Mouse (Mus musculus) C2C12 (cell line): ENCODE results near the gene Arsa. TPM values are rescaled to one million over a fixed set of nuclear protein-coding genes. Genes with fewer than 3 reads are reported as not detected.

ENCODE experiments used
- H3K27me3 ChIP-seq: one replicate; pipeline ENCODE4 v1.6.1; 2011; ENCODE audit not compliant: control insufficient read depth, insufficient read depth, insufficient read length
- H3K36me3 ChIP-seq: one replicate; pipeline ENCODE4 v1.6.1; 2011; ENCODE audit not compliant: control insufficient read depth, insufficient read depth
- H3K4me3 ChIP-seq: one replicate; pipeline ENCODE4 v1.5.1; 2011; ENCODE audit warnings: mild to moderate bottlenecking, control low read depth; ENCODE audit not compliant: poor library complexity, insufficient read depth, severe bottlenecking
- H3K79me2 ChIP-seq: one replicate; pipeline ENCODE4 v1.6.1; 2011; ENCODE audit not compliant: control insufficient read depth, insufficient read depth
- H3K79me3 ChIP-seq: one replicate; pipeline ENCODE4 v1.6.1; 2011; ENCODE audit warnings: low read depth, control low read depth
- H3ac ChIP-seq: one replicate; pipeline ENCODE3; 2011; ENCODE audit warnings: low read depth; ENCODE audit not compliant: control insufficient read depth, insufficient read length
- CEBPB ChIP-seq: IDR thresholded peaks from one replicate; pipeline ENCODE4 v1.6.1; 2011; ENCODE audit warnings: low read depth, mild to moderate bottlenecking, control low read depth, moderate library complexity
- CTCF ChIP-seq: IDR thresholded peaks from one replicate; pipeline ENCODE4 v1.5.1; 2011; ENCODE audit not compliant: control insufficient read depth, insufficient read depth, insufficient read length
- FOSL1 ChIP-seq: IDR thresholded peaks from one replicate; pipeline ENCODE4 v1.8.0; 2011; ENCODE audit warnings: mild to moderate bottlenecking, low read length; ENCODE audit not compliant: poor library complexity, insufficient read depth, severe bottlenecking
- MAX ChIP-seq: IDR thresholded peaks from one replicate; pipeline ENCODE4 v1.6.1; 2011; ENCODE audit warnings: mild to moderate bottlenecking, control low read depth
- MYOD1 ChIP-seq: IDR thresholded peaks from one replicate; pipeline ENCODE4 v1.6.1; 2011; ENCODE audit warnings: low read depth; ENCODE audit not compliant: control insufficient read depth, insufficient read length
- MYOG ChIP-seq: IDR thresholded peaks from one replicate; pipeline ENCODE4 v1.6.1; 2011; ENCODE audit not compliant: control insufficient read depth, insufficient read length; ENCODE audit errors: extremely low read depth
- USF1 ChIP-seq: IDR thresholded peaks from one replicate; pipeline ENCODE4 v1.6.1; 2011; ENCODE audit warnings: low read depth, mild to moderate bottlenecking, control low read depth, moderate library complexity
- polyA plus RNA-seq: library from polyadenylated mRNA; unstranded; fragments of >200 nt; fragmentation: generic; extraction: Trizol; gene quantifications from one replicate; pipeline ENCODE4 v1.2.1, GENCODE M21; 2012; ENCODE audit warnings: missing spikeins

Gene Arsa
- polyA plus RNA-seq, 1 experiment, result 22.3 TPM

GRCm38 (mm10) chr15:89452906-89453864, 24.0 kb downstream of the Arsa start:
- H3K36me3 ChIP-seq, result no peaks in the 10 kb centered on the region
- H3K27me3 ChIP-seq, result peaks cover 72% of the 10 kb centered on the region
- no peaks in the 10 kb centered on the region for H3K79me2 ChIP-seq
- TF ChIP-seq FOSL1, result no peak
- no peak for TF ChIP-seq CTCF
- TF ChIP-seq CEBPB, result no peak
- TF ChIP-seq MYOD1, result no peak
- TF ChIP-seq MYOG, result no peak
- peak; percentile 58 for TF ChIP-seq MAX
- no peak overlapping the region for H3ac ChIP-seq
- H3K79me3 ChIP-seq, result no peaks in the 10 kb centered on the region
- H3K4me3 ChIP-seq, result no peak overlapping the region

- Histone ChIP-seq H3K36me3 (no peaks in the 10 kb centered on the region), H3K4me3 (no peak overlapping the region), H3ac (no peak overlapping the region), H3K27me3 (peaks cover 4% of the 10 kb centered on the region), H3K79me3 (no peaks in the 10 kb centered on the region), H3K79me2 (no peaks in the 10 kb centered on the region)
- TF ChIP-seq USF1, result no peak
- TF ChIP-seq CTCF, result no peak
- no peak for TF ChIP-seq MYOD1
- TF ChIP-seq MYOG, result no peak
- TF ChIP-seq MAX, result no peak
- no peak for TF ChIP-seq CEBPB
- no peak for TF ChIP-seq FOSL1
These were observed 34.6 kb downstream of the Arsa start for GRCm38 (mm10) chr15:89442486-89443070.

- Histone ChIP-seq H3K27me3 (no peaks in the 10 kb centered on the region), H3K79me2 (no peaks in the 10 kb centered on the region), H3K36me3 (no peaks in the 10 kb centered on the region), H3K79me3 (no peaks in the 10 kb centered on the region), H3K4me3 (no peak overlapping the region), H3ac (no peak overlapping the region)
- peak; percentile 48 for TF ChIP-seq MYOD1
- TF ChIP-seq MYOG, result no peak
- peak; percentile 11 for TF ChIP-seq CEBPB
- peak; percentile 50 for TF ChIP-seq FOSL1
These were observed 41.3 kb downstream of the Arsa start for GRCm38 (mm10) chr15:89435878-89436277.

- Histone ChIP-seq H3K4me3 (no peak overlapping the region), H3ac (no peak overlapping the region), H3K36me3 (no peaks in the 10 kb centered on the region), H3K27me3 (no peaks in the 10 kb centered on the region), H3K79me2 (peaks cover 3% of the 10 kb centered on the region), H3K79me3 (no peaks in the 10 kb centered on the region)
- TF ChIP-seq FOSL1 (no peak), MAX (no peak), MYOD1 (no peak), USF1 (no peak), CEBPB (no peak), MYOG (no peak), CTCF (no peak)
These were observed 43.1 kb downstream of the Arsa start for GRCm38 (mm10) chr15:89434136-89434535.

- no peaks in the 10 kb centered on the region for H3K36me3 ChIP-seq
- no peak overlapping the region for H3K4me3 ChIP-seq
- H3K27me3 ChIP-seq, result no peaks in the 10 kb centered on the region
- TF ChIP-seq FOSL1 (no peak), CTCF (no peak), USF1 (no peak), MYOG (no peak), CEBPB (no peak), MYOD1 (no peak), MAX (no peak)
- peaks cover 9% of the 10 kb centered on the region for H3K79me3 ChIP-seq
- peaks cover 15% of the 10 kb centered on the region for H3K79me2 ChIP-seq
- H3ac ChIP-seq, result no peak overlapping the region
These were observed 44.3 kb downstream of the Arsa start for GRCm38 (mm10) chr15:89432946-89433345.
